Mouse (Mus musculus): ENCODE measurements around the gene Atg101. TPM values are rescaled to one million over a fixed set of nuclear protein-coding genes. Genes with fewer than 3 reads are reported as not detected.

Gene Atg101
- polyA plus RNA-seq, 1 experiment from 2014 or later = 25.5 TPM

DNA sequence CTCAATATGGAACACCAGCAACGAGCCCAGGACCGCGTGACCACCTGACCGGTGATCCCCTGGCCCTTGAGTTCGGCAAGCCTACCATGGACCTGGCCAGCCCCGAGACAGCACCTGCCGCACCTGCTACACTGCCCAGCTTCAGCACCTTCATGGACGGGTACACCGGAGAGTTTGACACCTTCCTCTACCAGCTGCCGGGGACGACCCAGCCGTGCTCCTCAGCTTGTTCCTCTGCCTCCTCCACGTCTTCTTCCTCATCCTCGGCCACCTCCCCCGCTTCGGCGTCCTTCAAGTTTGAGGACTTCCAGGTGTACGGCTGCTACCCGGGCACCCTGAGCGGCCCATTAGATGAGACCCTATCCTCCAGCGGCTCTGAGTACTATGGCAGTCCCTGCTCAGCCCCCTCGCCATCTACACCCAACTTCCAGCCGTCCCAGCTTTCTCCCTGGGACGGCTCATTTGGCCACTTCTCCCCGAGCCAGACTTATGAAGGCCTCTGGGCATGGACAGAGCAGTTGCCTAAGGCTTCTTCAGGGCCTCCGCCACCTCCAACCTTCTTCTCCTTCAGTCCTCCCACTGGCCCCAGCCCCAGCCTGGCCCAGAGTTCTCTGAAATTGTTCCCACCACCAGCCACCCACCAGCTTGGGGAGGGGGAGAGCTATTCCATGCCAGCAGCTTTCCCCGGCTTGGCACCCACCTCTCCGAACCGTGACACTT is 13.8 kb upstream of the Atg101 start:
- WGBS (ENCODE audit: insufficient replicate concordance) = 80% methylated on average over 29 of the region's 29 CpGs
- H3K4me1 ChIP-seq (replicated peaks) = peaks cover 9% of the 10 kb centered on the region
- peaks cover 47% of the 10 kb centered on the region for H3K27me3 ChIP-seq
- no peak overlapping the region for H3K4me3 ChIP-seq (replicated peaks)
- H3K4me2 ChIP-seq = no peak overlapping the region
- no peak for ATAC-seq (ENCODE audit: insufficient read depth)
- no peak overlapping the region for H3K9ac ChIP-seq
- no peaks in the 10 kb centered on the region for H3K36me3 ChIP-seq (replicated peaks)
- no peaks in the 10 kb centered on the region for H3K9me3 ChIP-seq (replicated peaks)
- H3K27ac ChIP-seq (replicated peaks) = no peak overlapping the region

GRCm38 (mm10) chr15:101271107-101271506 is 13.0 kb upstream of the Atg101 start:
- 60% methylated on average over 3 of the region's 3 CpGs for WGBS (ENCODE audit: insufficient replicate concordance)
- peaks cover 38% of the 10 kb centered on the region for H3K27me3 ChIP-seq
- H3K27ac ChIP-seq (replicated peaks) = no peak overlapping the region
- H3K4me2 ChIP-seq = no peak overlapping the region
- no peaks in the 10 kb centered on the region for H3K9me3 ChIP-seq (replicated peaks)
- H3K36me3 ChIP-seq (replicated peaks) = no peaks in the 10 kb centered on the region
- no peak overlapping the region for H3K9ac ChIP-seq
- H3K4me3 ChIP-seq (replicated peaks) = no peak overlapping the region
- ATAC-seq (ENCODE audit: insufficient read depth) = no peak
- peaks cover 6% of the 10 kb centered on the region for H3K4me1 ChIP-seq (replicated peaks)

- H3K27ac ChIP-seq (replicated peaks) = no peak overlapping the region
- H3K9me3 ChIP-seq (replicated peaks) = no peaks in the 10 kb centered on the region
- 0 out of 2 replicates have a peak, but pooled peaks cover 4% of the 10 kb centered on the region for H3K4me1 ChIP-seq (replicated peaks)
- ATAC-seq (ENCODE audit: insufficient read depth) = no peak
- H3K27me3 ChIP-seq = peaks cover 34% of the 10 kb centered on the region
- H3K4me3 ChIP-seq (replicated peaks) = no peak overlapping the region
- no peak overlapping the region for H3K9ac ChIP-seq
- H3K36me3 ChIP-seq (replicated peaks) = no peaks in the 10 kb centered on the region
- 82% methylated on average over 15 of the region's 15 CpGs for WGBS (ENCODE audit: insufficient replicate concordance)
- H3K4me2 ChIP-seq = no peak overlapping the region
Observed at GRCm38 (mm10) chr15:101271513-101271912, 12.6 kb upstream of the Atg101 start.

DNA sequence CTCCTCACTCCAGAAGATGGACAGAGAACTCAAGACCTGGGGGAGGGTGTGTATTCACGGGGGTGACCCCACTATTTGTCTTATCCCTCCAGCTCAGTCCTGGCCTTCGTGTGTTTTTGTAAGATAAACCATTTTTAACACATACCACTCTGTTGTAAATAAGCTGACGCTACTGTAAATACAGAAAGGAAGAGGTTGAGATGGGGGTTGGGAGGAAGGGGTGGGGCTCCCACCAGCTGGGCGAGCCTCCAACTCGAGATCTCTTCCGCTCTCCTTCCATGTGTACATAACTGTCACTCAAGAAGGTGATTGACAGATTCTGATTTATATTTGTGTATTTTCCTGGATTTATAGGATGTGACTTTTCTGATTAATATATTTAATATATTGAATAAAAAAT is 9.7 kb upstream of the Atg101 start:
- Histone ChIP-seq H3K27me3 (0 out of 2 replicates have a peak, but pooled peaks cover 8% of the 10 kb centered on the region), H3K9me3 (replicated peaks) (no peaks in the 10 kb centered on the region), H3K36me3 (replicated peaks) (no peaks in the 10 kb centered on the region), H3K4me2 (no peak overlapping the region), H3K27ac (replicated peaks) (no peak overlapping the region), H3K9ac (no peak overlapping the region), H3K4me1 (replicated peaks) (no peaks in the 10 kb centered on the region), H3K4me3 (replicated peaks) (no peak overlapping the region)
- ATAC-seq (ENCODE audit: insufficient read depth) = no peak
- 27% methylated on average over 6 of the region's 6 CpGs for WGBS (ENCODE audit: insufficient replicate concordance)

DNA sequence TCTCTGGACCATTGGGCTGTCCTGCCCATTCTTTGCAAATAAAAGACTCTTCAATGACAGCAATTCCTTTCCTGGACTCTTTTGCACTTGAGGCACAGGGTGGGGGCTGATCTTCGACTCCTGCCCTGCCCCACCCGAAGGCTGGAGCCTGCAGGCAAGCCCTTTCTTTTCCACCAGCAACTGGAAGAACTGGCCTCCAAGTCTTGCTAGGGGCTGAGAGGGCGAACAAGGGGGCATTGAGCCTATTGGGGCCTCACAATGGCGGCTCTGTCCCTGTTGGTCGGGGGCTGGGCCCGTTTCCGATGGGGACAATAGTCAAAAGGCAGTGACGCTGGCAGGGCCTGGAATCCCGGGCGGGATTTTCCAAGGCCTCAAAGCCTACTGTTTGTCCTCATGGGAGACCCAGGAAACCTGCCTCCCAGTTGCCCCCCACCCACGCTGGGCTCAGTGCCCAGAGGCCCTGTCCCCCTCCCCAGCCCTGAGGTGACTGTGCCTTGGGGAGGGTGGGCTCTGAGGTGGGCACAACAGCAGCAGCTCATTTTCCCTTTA is 6.6 kb upstream of the Atg101 start:
- H3K9me3 ChIP-seq (replicated peaks) = no peaks in the 10 kb centered on the region
- no peaks in the 10 kb centered on the region for H3K27me3 ChIP-seq
- no peaks in the 10 kb centered on the region for H3K36me3 ChIP-seq (replicated peaks)
- no peak overlapping the region for H3K4me3 ChIP-seq (replicated peaks)
- no peak for ATAC-seq (ENCODE audit: insufficient read depth)
- no peak overlapping the region for H3K9ac ChIP-seq
- H3K27ac ChIP-seq (replicated peaks) = no peak overlapping the region
- H3K4me1 ChIP-seq (replicated peaks) = no peaks in the 10 kb centered on the region
- no peak overlapping the region for H3K4me2 ChIP-seq
- WGBS (ENCODE audit: insufficient replicate concordance) = 67% methylated on average over 11 of the region's 11 CpGs

- no peak for ATAC-seq (ENCODE audit: insufficient read depth)
- WGBS (ENCODE audit: insufficient replicate concordance) = 50% methylated on average over 5 of the region's 5 CpGs
- Histone ChIP-seq H3K27ac (replicated peaks) (no peak overlapping the region), H3K4me2 (no peak overlapping the region), H3K9ac (no peak overlapping the region), H3K36me3 (replicated peaks) (no peaks in the 10 kb centered on the region), H3K4me3 (replicated peaks) (no peak overlapping the region), H3K27me3 (no peaks in the 10 kb centered on the region), H3K4me1 (replicated peaks) (peaks cover 10% of the 10 kb centered on the region; the same call in 1 of the 2 replicates), H3K9me3 (replicated peaks) (no peaks in the 10 kb centered on the region)
Observed at GRCm38 (mm10) chr15:101278589-101278988, 5.5 kb upstream of the Atg101 start.

DNA sequence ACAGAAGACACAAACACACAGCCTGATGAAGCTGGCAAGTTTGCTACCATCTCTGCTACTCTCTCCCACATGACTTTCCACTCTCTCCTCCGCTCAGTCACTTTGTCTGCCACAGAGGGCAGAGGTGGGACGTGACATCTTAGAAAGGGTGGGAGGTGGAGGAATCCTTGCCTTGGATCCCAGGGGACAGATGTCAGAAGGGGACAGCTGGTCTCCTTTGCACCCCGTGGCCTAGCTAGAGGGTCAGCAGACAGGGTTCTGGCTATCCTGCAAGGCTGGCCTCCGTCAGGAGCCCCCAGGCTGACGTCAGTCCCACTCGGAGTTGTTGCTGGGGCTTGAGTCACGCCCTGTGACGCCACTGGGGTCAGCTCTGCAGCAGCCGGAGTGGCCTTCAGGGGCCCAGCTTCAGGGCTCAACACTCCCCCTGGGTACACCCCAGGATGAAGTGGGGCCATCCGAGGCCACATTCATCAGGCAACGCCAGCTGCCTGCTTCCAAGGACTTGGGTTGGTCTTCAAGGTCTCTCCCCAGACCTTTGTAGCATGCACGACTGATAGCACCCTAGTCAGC is 4.6 kb upstream of the Atg101 start:
- Histone ChIP-seq H3K4me2 (no peak overlapping the region), H3K9ac (no peak overlapping the region), H3K4me3 (replicated peaks) (no peak overlapping the region), H3K36me3 (replicated peaks) (no peaks in the 10 kb centered on the region), H3K9me3 (replicated peaks) (no peaks in the 10 kb centered on the region), H3K27me3 (no peaks in the 10 kb centered on the region), H3K4me1 (replicated peaks) (peaks cover 12% of the 10 kb centered on the region), H3K27ac (replicated peaks) (no peak overlapping the region)
- no peak for ATAC-seq (ENCODE audit: insufficient read depth)
- WGBS (ENCODE audit: insufficient replicate concordance) = 53% methylated on average over 12 of the region's 12 CpGs

DNA sequence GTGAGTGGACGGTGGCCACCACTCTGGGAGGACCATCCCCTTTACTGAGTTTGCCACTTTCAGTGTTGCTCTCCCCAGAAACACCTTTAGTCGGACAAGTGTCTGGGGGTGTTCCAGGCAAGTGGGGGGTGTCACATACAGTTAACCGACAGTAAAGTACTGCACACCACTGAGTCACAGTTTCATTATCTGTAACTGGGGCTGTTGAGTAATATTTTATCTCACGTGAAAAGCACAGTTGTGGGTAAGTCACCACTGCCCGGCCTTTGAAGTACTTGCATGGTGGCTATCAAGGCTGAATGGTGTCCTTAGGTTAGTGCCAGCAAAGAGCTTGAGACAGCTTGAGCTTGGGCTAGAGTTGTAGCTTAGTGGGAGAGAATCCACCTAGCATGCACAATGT is 1.6 kb upstream of the Atg101 start:
- ATAC-seq (ENCODE audit: insufficient read depth) = no peak
- Histone ChIP-seq H3K27ac (replicated peaks) (no peak overlapping the region), H3K4me1 (replicated peaks) (peaks cover 26% of the 10 kb centered on the region), H3K4me3 (replicated peaks) (no peak overlapping the region), H3K9ac (no peak overlapping the region), H3K36me3 (replicated peaks) (peaks cover 11% of the 10 kb centered on the region), H3K4me2 (no peak overlapping the region), H3K9me3 (replicated peaks) (no peaks in the 10 kb centered on the region), H3K27me3 (no peaks in the 10 kb centered on the region)
- 39% methylated on average over 5 of the region's 5 CpGs for WGBS (ENCODE audit: insufficient replicate concordance)

- Histone ChIP-seq H3K4me1 (replicated peaks) (peaks cover 26% of the 10 kb centered on the region), H3K4me3 (replicated peaks) (peak overlapping the region; percentile 80), H3K27me3 (no peaks in the 10 kb centered on the region), H3K9me3 (replicated peaks) (no peaks in the 10 kb centered on the region), H3K9ac (peak overlapping the region; percentile 84), H3K4me2 (peak overlapping the region; percentile 88), H3K36me3 (replicated peaks) (peaks cover 20% of the 10 kb centered on the region), H3K27ac (replicated peaks) (peak overlapping the region; percentile 79)
- WGBS (ENCODE audit: insufficient replicate concordance) = 1% methylated on average over 26 of the region's 26 CpGs
- no peak for ATAC-seq (ENCODE audit: insufficient read depth)
Observed at GRCm38 (mm10) chr15:101283183-101283910, 725 bp upstream of the Atg101 start.

DNA sequence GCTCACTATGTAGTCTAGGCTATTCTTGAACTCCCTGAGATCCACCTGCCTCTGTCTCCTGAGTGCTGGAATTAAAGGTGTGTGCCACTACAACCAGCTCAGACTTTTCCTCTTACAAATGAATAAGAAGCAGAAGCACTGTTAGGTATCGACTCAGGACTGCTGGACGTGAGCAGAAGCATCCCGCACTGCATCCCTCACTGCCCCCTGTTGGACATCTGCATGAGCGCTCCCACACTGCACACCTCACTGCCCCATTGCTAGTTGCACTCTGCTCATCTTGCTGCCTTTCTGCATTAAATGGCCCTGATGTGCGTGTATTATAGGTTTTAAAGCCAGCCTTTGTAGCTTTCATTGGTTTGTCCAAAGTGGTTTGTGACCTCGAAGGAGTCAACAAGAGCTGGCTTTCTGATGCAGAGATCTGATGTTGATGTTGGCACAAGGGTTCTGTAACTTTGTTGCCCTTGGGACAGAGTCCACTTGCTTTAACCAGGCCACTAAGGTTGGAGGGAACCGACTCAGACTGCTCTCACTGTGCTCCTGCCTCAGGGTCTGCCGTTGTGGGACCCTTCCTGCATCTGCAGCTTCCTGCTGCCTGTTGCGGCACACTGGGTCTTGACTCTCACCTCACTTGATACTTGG is 2.2 kb downstream of the Atg101 start:
- peaks cover 49% of the 10 kb centered on the region for H3K36me3 ChIP-seq (replicated peaks)
- H3K4me3 ChIP-seq (replicated peaks) = no peak overlapping the region
- no peak overlapping the region for H3K27ac ChIP-seq (replicated peaks)
- no peak overlapping the region for H3K4me2 ChIP-seq
- no peaks in the 10 kb centered on the region for H3K27me3 ChIP-seq
- ATAC-seq (ENCODE audit: insufficient read depth) = no peak
- H3K9me3 ChIP-seq (replicated peaks) = no peaks in the 10 kb centered on the region
- peaks cover 26% of the 10 kb centered on the region for H3K4me1 ChIP-seq (replicated peaks)
- WGBS (ENCODE audit: insufficient replicate concordance) = 52% methylated on average over 9 of the region's 9 CpGs
- H3K9ac ChIP-seq = no peak overlapping the region

- Histone ChIP-seq H3K4me3 (replicated peaks) (no peak overlapping the region), H3K9ac (no peak overlapping the region), H3K27me3 (no peaks in the 10 kb centered on the region), H3K4me2 (no peak overlapping the region), H3K36me3 (replicated peaks) (peaks cover 55% of the 10 kb centered on the region), H3K9me3 (replicated peaks) (no peaks in the 10 kb centered on the region), H3K27ac (replicated peaks) (no peak overlapping the region), H3K4me1 (replicated peaks) (peaks cover 26% of the 10 kb centered on the region)
- no peak for ATAC-seq (ENCODE audit: insufficient read depth)
- WGBS (ENCODE audit: insufficient replicate concordance) = 77% methylated on average over 6 of the region's 6 CpGs
Observed at GRCm38 (mm10) chr15:101287361-101287760, 3.3 kb downstream of the Atg101 start.
